Mouse (Mus musculus) right cerebral cortex, postnatal 36 days (tissue): Measurements from ENCODE around the gene Cyfip2.

ENCODE experiments used
- DNase-seq, 2 experiments: peaks; one replicate each; pipeline ENCODE4 v3.0.0; 2022; ENCODE audit warnings: low spot score in 2 of 2, mixed read lengths in 1 of 2

The Cyfip2 gene

DNA sequence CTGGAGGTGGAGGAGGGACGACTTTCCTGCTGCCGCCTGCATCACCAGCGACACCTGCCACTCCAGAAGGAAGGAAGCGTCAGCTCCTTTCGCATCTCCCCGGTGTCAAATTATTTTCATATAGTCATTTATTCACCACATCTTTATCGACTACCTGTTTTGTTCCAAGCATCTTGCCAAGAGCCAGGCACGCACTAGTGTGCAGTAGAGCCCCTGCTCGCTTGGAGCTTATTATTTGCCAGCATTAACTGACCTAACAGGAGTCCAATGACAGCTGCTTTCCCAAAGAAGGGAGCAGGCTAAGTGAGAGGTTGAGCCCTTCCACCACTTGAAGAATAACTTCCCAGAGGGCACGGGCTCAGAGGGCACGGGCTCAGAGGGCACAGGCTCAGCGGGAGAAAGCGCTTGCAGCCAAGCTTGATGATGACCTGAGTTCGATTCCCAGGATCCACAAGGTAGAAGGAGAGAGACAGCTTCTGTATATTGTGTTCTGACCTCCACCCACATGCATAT lies at the start of gene Cyfip2:
Cyfip2 (minus strand) TSS at position 337 of the 513 bp plus-strand sequence.
- DNase-seq, result no peak

DNA sequence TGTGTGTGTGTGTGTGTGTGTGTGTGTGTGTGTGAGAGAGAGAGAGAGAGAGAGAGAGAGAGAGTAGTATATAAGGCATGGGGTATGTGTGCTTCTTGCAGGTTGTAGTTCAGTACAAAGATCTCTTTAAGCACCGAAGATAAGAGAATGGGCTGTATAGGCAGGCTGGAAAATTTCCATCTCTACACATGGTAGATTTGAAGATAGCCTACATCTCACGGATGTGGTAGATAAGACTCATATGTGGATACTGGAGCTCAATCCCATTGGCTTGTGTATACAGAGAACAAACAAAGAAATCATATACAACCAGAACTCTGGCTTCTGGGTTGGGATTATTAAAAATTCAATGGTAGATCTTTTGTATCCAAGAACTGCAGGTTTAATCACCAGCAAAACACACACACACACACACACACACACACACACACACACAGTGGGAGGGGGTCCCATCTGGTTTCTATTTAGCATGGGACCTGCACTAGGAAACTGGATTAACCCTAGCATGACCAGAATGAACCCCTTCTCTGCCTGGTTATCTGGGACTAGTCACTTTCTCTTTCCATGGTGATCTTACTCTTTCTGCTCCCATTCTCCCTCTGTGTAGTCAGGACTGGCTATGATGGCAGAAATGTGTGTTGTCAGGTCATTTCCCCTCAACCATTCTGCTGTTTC lies 48.5 kb upstream of the Cyfip2 start:
- no peak for DNase-seq

DNA sequence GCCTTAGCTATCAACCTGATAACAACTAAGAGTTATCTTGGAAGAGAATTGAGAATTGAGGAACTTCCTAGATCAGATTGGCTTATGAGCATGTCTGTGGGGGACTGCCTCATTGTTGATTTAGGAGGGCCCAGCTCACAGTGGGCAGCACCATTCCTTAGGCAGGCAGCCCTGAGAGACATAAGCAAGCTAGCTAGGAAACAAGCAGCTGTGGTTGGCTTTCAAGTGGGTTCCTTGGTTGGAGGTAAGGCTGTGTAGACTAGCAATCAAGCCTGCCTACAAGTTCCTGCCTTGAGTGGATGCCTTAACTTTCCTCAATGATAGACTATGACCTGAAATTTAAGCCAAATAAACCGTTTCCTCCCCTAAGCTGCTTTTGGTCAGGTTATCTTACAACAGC lies 45.7 kb upstream of the Cyfip2 start:
- no peak for DNase-seq

DNA sequence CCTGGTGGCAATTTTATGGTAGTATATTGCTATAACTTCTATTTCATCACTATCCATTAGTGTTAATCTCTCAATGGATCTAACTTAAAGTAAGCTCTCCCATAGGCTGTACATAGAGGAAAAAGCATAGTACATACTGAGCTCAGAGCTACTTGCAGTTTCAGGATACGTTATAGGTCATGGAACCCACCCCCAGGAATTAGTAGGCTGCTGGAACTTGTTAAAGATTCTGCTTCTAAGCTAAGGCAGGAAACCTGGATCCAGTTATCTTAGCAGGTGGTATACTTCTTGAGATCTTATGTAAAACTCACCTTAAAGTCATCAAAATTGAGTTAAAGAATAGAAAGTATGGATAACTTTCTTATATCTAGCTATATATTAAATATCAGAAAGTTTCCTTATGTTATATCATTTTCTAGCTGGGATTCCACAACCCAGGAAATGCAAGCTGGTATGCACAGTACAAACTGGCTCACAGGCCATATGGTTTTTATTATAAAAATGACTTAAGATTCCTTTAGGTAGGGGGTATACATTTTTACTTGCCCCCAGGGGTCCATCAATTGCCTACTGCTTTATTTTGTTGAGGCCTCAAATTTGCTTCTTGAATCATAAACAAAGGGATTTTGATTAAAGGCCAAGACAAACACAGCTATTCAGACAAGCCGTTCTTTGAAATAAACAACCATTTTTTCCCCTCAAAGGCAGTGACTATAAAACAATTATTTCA lies 37.2 kb upstream of the Cyfip2 start:
- DNase-seq, result no peak

DNA sequence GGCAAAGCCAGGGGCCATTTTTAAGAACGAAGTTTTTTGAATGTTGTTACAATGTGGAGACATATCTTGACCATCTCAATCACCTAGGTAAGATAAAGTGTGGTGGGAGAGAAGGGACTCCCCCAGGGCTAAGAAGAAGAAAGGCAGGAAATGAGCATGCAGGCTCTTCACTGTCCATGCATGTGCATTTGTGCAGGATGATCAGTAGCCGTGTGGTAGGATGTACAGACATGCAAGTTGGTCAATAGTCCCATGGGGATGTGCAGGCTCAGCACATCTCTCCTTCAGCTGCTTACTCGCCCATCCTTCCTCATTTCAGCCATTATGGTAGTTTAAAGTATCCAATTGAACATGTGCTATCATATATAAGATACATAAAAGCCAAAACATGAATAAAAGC lies 35.8 kb upstream of the Cyfip2 start:
- DNase-seq, result no peak

DNA sequence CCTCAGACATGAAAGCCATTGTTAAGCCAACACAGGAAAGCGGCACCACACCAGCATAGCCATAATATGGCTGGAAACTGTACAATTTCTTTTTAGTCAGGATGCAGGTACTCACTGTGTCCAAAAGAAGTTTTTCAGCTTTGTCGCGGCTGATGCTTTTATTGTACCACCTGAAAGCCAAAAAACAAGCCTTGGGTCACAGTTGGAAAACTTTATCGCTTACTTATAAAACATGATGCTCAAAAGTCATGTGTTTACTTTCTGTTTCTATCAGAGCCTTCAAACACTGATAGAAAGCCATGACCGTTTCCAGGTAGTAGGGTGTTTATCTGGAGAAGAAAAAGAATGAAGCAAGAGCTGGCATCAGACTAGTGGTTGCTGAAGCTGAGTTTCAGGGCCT lies 35.1 kb upstream of the Cyfip2 start:
- no peak for DNase-seq

DNA sequence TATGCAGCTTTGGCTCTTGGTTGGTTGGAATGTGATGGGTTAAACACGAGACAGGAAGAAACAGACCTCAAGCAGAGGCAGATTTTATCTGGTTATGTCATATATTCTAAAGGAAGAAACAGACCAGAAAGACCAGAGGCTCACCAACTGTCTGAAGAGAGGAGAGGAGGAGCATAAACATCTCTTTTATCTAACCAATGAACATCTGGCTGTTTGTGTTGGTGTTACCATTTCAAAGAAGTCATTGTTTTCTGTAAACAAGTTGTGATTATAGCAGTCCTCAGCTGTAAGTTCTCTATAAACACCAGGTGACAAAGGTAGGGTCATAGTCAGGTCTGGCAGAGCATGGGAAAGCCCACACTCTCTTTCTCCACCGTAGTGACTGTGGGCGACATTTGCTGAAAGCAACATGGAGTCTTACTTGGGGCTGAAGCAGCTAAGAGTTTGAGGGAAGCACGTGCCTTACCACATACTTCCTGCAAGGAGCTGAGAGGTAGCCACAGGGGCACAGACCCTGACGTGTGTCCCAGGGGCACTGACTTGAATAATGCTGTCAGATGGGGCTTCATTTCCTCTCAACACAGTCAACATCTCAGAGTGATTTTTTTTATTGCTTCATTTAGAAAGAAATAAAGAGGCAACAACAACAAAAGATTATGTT lies 31.4 kb upstream of the Cyfip2 start:
- no peak for DNase-seq

DNA sequence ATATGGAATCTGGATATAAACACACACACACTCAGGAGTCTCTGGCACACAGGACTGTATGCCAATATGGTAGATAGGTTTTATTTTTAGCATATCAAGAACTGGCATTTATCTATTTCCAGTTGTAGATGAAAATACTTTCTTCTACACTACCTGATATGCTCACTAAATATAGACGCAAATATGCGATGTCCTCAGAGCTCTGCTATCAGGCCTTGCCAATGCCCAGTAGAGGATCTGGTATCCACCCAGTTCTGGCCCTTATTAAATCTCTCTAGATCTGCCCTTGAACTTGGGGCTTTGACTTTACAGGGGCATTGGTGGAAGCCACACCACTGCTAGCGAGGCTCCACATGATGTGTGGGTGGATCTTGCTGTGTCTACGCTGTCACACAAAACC lies 29.3 kb upstream of the Cyfip2 start:
- no peak for DNase-seq

DNA sequence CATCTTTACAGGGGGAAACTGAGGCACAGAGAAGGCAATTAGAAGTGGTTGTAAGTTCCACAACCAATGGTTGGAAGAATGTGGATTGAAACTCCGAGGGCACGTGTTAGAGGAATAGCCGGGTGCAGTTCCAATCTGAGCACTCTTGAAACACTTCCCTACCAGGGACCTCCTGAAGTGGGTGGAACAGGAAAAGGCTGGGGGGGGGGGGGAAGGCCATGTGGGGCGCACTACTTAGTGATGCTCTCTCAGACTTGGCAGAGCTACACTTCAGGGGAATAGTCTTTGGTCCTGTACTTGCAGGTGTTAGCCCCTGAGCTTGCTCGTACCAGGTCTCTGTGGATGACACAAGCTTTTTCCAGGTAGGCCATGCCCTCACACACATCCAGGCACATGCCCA lies 23.4 kb upstream of the Cyfip2 start:
- DNase-seq, result no peak

DNA sequence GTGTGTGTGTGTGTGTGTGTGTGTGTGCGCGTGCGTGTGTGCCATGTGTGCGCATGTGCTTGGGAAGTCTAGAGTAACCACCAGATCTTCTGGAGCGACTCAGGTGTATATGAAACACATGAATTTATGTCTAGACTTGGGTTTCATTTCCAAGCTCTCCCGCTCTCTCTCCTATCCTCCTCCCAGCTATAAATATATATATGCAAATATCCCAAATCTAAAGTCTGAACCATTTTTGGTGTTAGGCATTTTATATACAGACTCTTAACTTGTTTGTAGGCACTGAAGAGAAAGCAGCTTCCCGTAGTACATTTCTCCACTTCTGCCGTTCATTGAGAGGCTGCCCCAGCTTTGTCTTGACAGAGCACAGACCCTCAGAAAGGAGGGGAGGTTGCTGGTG lies 19.6 kb upstream of the Cyfip2 start:
- DNase-seq, result no peak

DNA sequence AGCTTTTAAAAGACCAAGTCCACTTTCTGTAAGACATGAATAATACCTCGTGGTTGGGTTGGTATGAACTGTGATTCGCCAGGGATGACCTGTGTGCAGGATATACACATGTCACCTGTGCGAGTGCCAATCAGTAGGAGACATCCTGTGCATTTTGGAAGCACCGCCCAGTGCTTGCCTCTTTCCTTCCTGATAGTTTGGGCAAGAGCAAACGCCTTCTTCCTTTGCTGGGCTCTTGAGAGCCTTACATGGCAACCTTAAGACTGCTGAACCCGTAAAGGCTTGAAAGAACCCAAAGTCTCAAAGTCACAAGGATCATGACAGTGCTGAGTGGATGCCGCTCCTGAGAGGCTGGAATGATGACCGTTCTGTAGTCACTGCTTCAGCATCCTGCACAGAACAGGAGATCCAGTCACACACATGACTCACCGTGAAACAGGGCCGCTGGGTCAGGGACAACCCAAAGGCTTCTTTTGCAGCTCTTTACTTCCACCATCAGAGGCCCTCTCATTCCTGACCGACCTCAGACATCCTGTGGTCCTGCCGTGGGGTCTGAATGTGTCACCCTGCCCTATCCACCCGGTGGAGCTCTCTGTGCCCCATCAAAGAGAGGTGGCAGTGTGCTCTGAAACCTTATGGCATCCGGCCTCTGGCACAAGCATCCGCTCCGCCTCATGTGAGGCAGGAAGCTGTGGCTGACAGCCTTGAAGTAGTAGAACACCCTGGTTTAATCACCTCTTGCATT lies 13.8 kb upstream of the Cyfip2 start:
- DNase-seq, result no peak

DNA sequence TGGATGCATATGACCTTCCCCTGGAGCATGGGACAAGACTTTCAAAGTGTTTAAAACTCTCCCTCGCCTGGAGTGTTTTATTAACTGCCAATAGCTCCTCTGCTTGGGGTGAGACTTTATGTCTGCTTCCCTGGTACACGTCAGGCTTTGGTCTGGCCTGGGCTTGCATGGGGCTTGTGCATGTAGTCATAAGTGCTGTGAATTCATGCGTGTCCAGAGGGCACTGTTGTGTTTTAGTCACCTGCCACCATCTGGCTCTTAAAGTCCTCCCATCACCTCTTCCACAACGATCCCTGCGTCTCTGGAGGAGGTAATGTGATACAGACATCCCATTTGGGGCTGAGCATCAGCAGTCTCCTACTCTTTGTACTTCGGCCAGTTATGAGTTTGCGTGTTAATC lies 8.9 kb upstream of the Cyfip2 start:
- no peak for DNase-seq

DNA sequence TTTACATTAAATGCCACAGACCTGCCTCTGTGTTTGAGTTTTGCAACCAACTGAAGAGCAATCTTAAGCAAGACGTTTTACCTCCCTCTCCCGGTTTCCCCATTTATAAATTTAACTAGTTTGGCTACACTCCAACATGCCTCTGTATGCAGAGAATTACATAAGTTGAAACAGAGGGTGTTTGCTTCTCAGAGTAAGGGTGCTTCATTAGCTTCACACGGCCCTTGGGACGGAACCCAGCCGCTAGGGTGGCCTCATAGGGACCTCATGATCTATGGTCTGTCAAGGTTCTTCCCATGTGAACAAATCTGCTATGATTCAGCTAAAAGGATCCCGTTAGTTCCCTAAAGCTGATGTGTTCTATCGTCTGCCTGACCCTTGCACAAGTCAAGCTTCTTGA lies 1.9 kb upstream of the Cyfip2 start:
- no peak for DNase-seq

DNA sequence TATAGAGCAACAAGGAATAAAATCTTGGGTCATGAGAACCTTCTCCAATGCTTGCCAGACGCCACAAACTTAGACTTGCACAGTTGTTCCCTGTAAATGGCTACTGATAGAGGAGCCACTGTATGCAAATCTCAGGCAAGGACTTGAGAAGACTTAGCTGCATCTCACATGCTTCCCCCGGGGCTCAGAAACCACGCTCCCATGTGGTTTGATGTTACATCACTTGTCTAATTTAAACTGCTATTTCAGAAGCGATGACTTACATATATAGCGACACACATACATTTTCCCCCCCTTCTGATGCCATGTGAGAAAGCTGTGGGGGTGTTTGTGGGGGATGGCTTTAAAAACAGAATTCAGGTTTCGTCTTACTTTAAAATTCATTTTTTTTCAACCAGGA lies 1.2 kb upstream of the Cyfip2 start:
- peak; percentile 75 to 85 for DNase-seq

DNA sequence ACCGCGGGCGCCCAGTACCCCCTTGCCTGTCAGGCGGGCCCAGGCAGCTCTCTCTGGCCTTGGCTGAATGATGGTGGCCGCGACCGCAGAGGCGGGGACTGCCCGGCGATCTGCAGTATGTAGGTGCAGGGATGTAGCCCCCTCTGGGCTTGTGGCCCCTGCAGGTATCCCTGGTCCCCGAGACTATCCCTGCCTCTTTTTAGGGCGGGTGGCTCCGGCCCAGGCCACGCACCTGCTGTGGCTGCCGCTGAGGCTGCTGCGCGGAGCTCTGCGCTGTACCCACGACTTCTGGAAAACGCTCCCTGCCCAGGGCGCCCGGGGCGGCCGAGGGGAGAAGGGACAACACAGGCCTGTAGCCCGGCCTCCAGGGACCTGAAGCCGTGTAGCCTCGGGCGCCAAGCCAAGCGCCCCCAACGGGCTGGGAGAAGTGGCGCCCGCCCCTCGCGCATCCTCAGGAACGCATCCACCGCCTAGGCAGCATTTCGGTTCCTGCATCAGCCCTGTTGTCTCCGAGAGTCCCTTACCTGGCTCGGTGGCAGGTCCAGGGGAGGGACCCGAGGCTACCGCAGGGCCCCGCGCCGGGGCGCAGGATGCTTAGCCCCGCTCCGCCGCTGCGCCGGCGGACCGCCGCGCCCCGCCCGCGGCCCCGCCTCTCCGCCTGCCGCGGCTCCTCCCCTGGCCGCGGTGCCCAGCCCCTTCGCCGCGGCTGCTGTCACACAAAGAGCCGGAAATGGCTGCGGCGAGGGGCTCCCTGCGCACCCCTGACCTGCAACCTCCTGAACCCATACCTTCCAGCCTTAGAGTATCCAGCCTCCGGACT lies 746 bp downstream of the Cyfip2 start:
- peak in 1 of 2 experiments; percentile 46 for DNase-seq

DNA sequence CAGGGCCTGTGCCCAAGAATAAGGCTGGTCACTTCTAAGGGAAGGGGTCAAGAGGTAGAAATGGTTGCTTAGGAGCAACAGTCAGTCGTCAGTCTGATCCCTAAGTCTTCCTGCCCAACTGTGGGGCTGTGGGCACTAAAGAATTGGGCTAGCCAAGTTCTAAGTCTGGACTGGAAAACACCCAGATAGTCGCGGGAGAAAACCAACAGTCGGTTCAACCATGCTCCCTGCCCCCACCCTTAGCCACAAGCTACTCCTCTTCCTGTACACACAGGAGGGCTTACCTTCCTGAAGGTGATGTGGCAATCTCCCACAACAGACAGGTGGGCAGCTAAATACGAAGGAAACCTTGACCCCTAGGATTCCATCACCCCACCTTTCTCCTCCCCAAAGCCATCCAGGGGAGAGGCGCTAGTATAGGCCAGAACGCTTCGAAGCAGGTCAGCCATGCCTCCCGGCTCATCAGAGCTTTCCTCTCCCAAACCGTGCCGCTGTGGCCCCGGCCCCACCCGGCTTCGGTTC lies 1.4 kb downstream of the Cyfip2 start:
- DNase-seq, result no peak

DNA sequence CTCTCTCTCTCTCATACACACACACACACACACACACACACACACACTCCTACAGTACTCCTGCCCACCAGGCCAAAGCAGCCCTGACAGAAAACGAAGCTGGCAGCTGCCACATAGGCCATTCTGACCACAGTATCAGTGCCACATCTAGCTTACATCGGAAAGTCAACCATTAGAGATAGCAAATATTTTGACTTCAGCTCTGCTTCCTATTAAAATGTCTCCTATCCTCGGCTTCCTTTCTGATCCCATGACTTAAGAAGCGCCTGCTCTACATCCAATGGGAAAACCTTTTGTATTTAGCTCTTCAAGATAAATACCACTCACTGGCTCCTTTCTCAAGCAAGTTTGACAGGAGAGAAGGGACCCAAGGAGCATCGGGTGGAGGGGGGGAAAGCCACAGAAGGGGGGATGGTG lies 2.0 kb downstream of the Cyfip2 start:
- DNase-seq, result no peak

DNA sequence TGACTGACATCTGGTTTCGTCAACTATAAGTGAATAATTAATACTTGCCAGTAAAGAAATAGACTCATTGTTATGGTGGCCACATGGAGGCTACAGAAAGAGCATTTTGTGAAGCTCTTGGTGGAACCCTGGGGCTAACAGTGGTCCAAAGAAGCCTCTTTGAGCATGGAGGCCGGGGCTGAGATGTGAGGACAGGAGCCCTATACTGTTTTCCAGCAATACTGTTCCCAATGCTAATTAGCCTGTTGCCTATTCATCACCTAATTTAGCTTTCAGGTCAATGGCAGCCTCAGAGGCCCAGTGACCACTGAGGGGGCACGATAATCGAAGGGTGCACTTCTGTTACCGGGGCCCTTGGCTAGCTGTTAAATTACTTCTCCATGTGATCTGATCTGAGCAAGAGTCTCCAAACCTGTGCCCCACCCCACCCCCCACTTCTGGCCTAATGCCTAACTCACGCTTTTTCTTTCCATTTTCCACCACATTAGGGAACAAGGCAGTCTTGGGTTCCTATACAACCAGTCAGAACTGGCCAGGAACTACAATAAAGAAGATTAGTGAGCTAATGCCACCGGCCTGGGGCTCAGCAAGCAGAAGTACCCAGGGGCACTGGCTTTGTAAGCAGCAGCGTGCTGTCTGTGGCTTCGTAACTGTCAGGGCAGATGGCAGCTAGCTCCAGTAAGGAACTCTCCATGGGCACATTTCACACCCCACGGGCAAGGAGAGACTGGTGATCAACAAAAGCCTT lies 2.7 kb downstream of the Cyfip2 start:
- DNase-seq, result no peak

DNA sequence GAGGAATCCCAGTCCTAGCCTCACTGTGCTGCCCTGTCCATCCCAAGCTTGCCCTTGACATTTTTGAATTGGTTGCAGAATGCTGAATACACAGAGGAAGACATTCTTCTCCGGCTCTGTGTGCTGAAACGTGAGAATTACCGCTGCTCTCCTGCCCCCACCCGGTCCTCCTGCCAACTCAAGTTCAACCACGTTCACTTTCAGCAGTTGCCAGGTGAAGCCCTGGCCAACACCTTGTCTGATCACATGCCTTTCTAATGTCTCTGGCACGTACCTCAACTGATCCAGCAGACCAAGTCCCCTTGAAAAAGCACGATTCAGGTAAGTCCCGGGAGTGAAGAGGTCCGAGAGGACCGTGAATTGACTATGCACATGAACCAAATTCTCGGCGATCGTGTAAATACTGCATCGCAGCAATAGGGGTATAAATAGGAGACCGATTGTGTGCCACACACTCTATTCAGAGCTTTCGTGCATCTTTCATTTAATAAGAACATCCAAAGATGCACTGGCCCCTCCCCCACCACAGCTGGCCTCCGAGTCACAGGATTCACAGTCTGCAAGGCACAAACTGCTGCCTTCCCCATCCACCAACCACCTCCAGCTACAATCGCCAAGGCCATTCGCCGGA lies 3.4 kb downstream of the Cyfip2 start:
- peak in 1 of 2 experiments; percentile 54 for DNase-seq
